Mouse (Mus musculus): ENCODE measurements at regions not wholly inside any gene's neighbourhood (a gene's known extent, or its start where the extent isn't known, plus 50 kb on each side); places are given as distances from the start of the nearest gene placed in this dataset.
A peak's percentile ranks its signal among the peaks of the same experiment; 100 is the strongest.

GRCm38 (mm10) chr3:131795108-131796005, 230.8 kb downstream of the Papss1 start:
- no peak for DNase-seq (ENCODE audit: extremely low read depth, insufficient read length, low spot score)

DNA sequence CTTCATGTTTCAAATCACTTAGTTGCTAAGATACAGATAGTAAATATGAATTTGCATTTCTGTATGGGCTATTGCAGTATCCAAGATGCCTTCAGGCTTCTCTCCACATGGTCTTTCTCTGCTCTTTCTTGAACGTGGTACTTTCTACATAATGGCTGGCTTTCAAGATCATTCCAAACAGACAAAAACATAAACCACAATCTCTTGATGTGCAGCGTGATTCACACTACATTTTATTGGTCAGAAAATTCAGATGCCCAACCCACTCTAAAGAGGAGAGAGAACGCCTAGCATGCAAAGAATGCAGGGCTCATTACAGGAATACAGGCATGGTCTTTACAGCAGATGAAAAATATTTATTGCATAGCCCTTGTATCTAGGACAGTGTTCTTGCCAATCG, 235.2 kb downstream of the Papss1 start:
- DNase-seq (ENCODE audit: extremely low read depth, insufficient read length, low spot score): peak; percentile 23

GRCm38 (mm10) chr3:131801551-131801950, 237.0 kb downstream of the Papss1 start:
- no peak for DNase-seq (ENCODE audit: extremely low read depth, insufficient read length, low spot score)

DNA sequence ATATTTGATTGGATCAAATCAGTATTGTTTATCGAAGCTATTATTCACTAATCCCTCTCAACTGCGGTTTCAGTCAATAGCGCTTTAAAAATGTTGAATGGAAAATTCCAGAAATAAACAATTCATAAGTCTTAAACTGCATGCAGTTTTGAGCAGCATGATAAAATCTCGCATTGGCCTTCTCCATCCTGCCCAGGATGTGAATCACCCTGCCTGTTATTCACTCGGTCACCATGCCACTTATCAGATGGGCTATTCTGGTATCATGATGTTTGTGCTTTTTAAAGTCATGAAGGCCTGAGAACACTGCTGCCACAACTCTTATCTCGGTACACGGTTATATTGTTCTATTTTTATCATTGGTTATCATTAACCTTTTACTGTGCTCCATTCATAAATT, 238.3 kb downstream of the Papss1 start:
- peak; percentile 42 for DNase-seq (ENCODE audit: extremely low read depth, insufficient read length, low spot score)

- DNase-seq (ENCODE audit: extremely low read depth, insufficient read length, low spot score): no peak
Measured at GRCm38 (mm10) chr3:131808127-131808526, 243.6 kb downstream of the Papss1 start.

GRCm38 (mm10) chr3:131812968-131813367, 248.4 kb downstream of the Papss1 start:
- no peak for DNase-seq (ENCODE audit: extremely low read depth, insufficient read length, low spot score)

- DNase-seq (ENCODE audit: extremely low read depth, insufficient read length, low spot score): peak; percentile 15
Measured at GRCm38 (mm10) chr3:131818806-131819205, 254.2 kb downstream of the Papss1 start.

GRCm38 (mm10) chr3:131857442-131857841, 227.7 kb upstream of the Dkk2 start:
- no peak for DNase-seq (ENCODE audit: extremely low read depth, insufficient read length, low spot score)

DNA sequence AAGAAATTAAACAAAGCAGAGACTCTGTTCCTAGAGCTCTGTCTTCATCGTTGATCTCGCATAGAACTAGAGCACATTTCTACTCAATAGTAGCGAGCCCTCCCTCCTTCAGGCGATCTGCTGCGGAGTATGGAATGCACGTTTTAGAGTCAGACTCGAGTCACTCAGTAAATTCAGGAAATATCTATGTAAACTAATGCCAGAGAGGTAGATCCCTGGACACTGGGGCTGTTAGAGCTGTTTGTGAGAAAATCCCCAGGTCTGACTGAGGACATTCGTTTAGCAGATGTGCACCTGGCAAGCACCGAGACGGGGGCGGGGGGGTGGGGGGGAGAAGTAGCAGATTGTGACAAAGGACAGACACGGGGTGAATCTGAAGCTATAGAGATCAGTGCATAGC, 226.0 kb upstream of the Dkk2 start:
- no peak for DNase-seq (ENCODE audit: extremely low read depth, insufficient read length, low spot score)

GRCm38 (mm10) chr3:131865106-131865505, 220.0 kb upstream of the Dkk2 start:
- no peak for DNase-seq (ENCODE audit: extremely low read depth, insufficient read length, low spot score)

DNA sequence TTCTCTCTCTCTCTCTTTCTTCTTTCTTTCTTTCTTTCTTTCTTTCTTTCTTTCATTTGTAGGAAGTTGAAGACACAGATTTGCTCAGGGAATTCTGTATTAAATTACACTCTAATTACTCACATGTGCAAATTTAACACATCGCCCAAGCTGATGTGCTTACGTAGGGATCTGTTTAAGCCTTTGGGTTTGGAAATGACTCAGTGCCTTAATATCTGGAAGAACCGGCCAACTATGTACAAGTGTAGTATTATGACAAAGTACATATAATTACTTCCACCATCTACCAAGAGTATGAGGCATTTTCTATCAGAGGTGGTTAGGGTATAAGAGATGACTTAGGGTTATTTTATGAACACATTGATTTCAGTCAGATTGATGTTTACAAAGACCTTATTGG, 217.8 kb upstream of the Dkk2 start:
- no peak for DNase-seq (ENCODE audit: extremely low read depth, insufficient read length, low spot score)

DNA sequence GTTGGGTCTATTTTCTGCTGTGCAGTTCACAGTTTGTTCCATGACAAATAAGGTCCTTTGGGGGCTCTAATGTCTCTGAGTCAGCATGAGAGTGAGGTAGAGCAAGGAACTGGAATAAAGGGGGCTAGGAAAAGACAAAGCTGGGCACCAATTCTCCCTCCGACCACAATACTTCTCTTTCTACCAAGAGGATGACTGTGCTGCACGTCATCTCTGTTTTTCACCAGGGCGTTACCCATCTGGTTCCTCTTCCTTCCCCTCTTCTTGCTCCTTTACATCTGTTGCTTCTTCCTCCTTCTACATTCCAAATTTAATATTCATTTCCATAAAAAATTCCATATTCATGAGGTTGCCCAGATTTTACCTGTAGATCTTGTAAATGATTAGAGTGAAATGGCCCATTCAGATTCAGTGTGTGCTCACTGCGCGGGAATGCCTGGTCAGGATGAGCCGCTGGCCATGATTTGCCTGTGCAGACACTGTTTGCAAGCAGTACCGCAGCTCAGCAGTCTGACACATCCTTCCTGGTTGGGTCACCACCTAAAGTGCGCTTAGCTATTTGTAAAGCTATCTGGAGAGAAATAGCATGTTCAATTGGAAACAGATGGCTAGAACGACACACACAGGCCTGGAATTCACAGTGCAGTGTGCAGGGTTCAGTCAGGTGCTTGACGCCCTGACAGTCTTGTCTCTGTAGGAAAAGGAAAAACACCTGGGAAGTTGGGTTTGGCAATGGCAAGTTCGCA, 216.7 kb upstream of the Dkk2 start:
- no peak for DNase-seq (ENCODE audit: extremely low read depth, insufficient read length, low spot score)

DNA sequence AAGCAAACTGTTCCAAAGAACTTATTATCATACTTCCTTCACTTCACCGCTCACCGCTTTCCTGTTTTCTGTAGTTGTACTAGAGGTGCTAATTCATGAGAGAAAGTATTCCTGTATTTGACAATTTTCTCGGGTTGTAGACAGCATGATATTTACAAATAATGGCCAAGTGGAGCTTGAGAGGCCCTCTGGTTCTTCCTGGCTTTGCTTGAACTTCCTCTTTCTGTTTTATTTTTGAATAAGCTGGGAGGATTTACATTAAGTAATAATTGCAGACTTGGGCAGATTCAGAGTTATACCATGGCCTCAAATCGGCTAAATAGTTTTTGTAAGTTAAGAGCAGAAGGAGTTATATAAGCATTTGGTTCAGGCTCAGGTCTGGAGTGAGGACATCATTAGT, 215.8 kb upstream of the Dkk2 start:
- DNase-seq (ENCODE audit: extremely low read depth, insufficient read length, low spot score): no peak

- DNase-seq (ENCODE audit: extremely low read depth, insufficient read length, low spot score): no peak
Measured at GRCm38 (mm10) chr3:131882667-131883066, 202.4 kb upstream of the Dkk2 start.

DNA sequence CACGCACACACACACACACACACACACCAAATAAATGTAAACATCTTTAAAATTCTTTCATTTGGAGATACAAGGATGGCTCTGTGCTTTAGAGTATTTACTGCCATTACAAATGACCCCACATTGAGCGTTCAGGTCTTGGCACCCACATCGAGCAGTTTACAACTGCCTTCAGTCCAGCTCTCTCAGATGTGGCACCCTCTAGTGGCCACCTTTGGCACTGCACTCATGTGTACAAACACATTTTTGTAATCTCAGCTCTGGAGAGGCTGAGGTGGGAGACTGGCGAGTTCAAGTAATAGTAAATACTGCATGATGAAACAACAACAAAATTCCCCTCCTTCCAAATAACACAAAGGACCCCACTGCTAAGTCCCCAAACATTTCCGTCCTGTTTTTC, 198.6 kb upstream of the Dkk2 start:
- no peak for DNase-seq (ENCODE audit: extremely low read depth, insufficient read length, low spot score)

DNA sequence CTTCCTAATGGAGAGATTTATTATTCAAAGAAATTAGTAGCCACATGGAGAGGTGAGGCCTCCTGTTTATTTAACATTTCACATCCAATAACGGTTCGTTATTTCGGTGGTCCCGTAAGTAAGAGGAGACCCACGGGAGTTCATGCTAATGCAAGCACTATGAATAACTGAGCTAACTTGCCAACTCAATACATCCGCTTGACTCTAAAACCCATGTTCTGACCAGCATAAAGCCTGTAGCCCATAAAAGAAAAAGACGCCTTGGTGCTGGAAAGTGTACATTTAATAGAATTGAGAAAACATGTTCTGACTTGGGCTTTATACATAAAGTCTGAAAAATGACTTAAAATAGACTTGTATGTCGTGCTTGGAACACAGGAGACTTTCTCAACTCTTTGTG, 198.1 kb upstream of the Dkk2 start:
- no peak for DNase-seq (ENCODE audit: extremely low read depth, insufficient read length, low spot score)

DNA sequence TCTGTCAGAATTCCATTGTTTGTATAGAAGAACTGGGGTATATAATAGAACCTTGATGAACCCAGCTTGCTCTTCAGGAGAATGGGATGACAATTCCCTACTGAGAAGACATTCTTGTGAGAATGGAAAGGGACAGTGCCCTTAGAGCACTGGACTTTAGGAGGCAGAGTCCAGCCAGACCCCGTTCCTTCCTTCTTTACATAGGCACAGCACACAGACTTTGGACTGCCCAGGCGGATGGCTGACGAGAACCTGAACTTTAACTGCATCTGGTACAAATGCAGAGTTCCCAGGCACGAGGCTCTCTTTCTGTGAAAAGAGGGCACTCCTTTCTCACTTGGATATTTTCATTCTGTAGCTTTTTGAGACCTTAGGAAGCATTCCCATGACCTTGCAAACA, 197.4 kb upstream of the Dkk2 start:
- DNase-seq (ENCODE audit: extremely low read depth, insufficient read length, low spot score): no peak

- DNase-seq (ENCODE audit: extremely low read depth, insufficient read length, low spot score): no peak
Measured at GRCm38 (mm10) chr3:131891941-131892340, 193.2 kb upstream of the Dkk2 start.

DNA sequence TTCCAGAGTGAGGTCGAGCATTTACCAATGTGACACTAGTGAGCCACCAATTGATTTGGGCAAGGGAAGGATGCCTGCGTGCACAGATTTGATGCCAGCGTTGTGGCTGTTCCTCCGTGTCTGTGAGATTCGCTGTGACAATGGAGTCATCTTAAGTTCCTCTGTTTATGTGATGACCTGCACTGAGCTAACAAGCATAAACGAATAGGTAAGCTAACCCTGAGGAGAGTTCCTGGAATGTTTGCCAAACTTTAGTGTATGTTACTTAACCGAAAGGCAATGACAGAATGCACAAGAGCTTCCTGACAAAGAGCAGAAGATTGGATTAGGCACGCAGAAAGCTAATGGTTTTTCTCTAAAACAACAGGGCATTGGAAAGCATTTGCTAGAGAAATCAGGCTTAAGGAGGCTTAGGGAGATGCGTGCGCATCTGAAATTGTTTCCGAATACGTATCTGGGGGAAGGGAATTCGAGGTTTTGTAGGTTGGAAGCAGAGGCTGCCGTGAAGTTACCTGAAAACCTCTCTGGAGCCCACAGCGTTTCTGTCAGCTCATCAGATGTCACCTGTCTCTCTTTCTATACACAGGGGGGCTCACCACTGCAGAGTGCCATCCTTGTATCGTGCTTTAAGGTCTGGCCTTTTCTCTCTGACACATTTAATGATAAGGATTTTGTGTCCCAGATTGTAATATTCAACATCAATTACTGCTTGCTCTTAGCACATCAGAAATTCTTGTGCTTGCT, 191.9 kb upstream of the Dkk2 start:
- no peak for DNase-seq (ENCODE audit: extremely low read depth, insufficient read length, low spot score)

DNA sequence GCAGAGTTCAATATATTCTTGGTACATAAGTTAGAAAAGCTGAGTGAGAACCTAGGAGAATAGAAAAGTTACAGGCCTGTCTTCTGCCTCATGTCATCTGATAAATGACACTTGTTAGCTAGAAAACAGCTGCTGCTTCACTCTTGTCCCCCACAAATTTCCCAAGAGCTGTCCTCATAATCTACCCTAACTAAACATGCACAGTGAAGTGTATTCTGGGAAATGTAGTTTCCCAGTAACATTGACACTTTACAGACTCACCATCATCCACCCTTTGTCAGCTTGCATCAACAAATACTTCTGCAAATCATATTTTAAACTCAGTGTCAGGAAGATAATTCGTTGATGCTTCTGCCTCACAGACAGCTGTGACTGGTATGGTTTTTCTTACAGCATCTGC, 190.0 kb upstream of the Dkk2 start:
- DNase-seq (ENCODE audit: extremely low read depth, insufficient read length, low spot score): no peak

DNA sequence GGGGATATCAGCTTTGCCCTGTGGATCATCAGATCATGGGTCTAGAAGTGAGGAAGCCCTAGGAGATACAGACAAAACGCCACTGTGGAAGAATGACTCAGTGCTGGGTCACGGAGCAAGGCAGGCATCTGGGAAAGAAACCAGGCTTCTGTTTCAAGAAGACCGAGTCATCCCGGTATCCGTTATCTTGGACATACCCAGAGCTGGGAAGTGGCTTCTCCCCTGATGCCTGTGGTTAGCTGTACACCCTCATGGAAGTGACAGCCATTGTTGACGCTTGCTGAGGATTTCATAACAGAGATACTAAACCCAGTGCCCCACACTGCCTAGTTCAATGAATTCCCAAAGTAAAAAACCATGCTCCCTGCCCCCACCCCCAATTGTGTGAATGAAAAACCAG, 171.6 kb upstream of the Dkk2 start:
- peak; percentile 15 for DNase-seq (ENCODE audit: extremely low read depth, insufficient read length, low spot score)
